Mouse (Mus musculus) cerebellum, adult 2 months (tissue): ENCODE measurements at regions not wholly inside any gene's neighbourhood (a gene's known extent, or its start where the extent isn't known, plus 50 kb on each side); places are given as distances from the start of the nearest gene placed in this dataset.

Experiments used
- CTCF ChIP-seq: fragments of 200-500 bp; IDR thresholded peaks from 2 replicates; pipeline ENCODE4 v1.5.1; 2011; ENCODE audit warnings: low read depth, mild to moderate bottlenecking, control low read depth, low read length, moderate library complexity, borderline replicate concordance; ENCODE audit not compliant: insufficient read depth
- POLR2A ChIP-seq: fragments of 200-500 bp; IDR thresholded peaks from 2 replicates; pipeline ENCODE4 v1.6.1; 2011; ENCODE audit warnings: low read length, control low read depth, borderline replicate concordance; ENCODE audit not compliant: insufficient read depth

- TF ChIP-seq CTCF (no peak), POLR2A (no peak)
Measured at GRCm38 (mm10) chr1:28328539-28328938, 451.5 kb downstream of the Gm597 start.
